ENCODE assay signal across 39 mouse cellular contexts in genomic region chr16:36337171-36337570, GRCm38 (mm10). TPM values are rescaled to one million over a fixed set of nuclear protein-coding genes. Genes with fewer than 3 reads are reported as not detected.
DNase-seq lines count a peak whose midpoint lies in the region; ATAC-seq and TF ChIP-seq lines count a peak whose summit lies in the region.
"Had no signal": no experiment of that assay in that cellular context is flagged by ENCODE, and none has a peak within 500 bp of the region (broad histone marks: within the 10 kb centered on the region; RNA-seq: fewer than 3 reads in every experiment).

No protein-coding gene starts in this region.

- no peak overlapping the region for H3K9ac ChIP-seq in kidney, embryonic 15.5 days
- no peak overlapping the region for H3K9ac ChIP-seq in heart, adult 2 months (ENCODE audit: low read depth, low read length)
- H3K9ac ChIP-seq: embryonic facial prominence, embryonic 15.5 days; forebrain, embryonic 12.5 days; hindbrain, embryonic 13.5 days; limb, embryonic 13.5 days; liver, embryonic 12.5 days; liver, postnatal 0 days; midbrain, embryonic 15.5 days had no signal

- H3K9me3 ChIP-seq in kidney, embryonic 15.5 days (replicated peaks) = no peaks in the 10 kb centered on the region
- H3K9me3 ChIP-seq: embryonic facial prominence, embryonic 15.5 days; forebrain, embryonic 12.5 days; hindbrain, embryonic 13.5 days; limb, embryonic 13.5 days; liver, embryonic 12.5 days; midbrain, embryonic 15.5 days had no signal

- H3K27ac ChIP-seq in cerebellum, adult 2 months (ENCODE audit: insufficient read depth, low read length) = no peak overlapping the region
- no peak overlapping the region for H3K27ac ChIP-seq in kidney, embryonic 15.5 days
- no peak overlapping the region for H3K27ac ChIP-seq in heart, adult 2 months
- H3K27ac ChIP-seq: embryonic facial prominence, embryonic 15.5 days; forebrain, embryonic 12.5 days; hindbrain, embryonic 13.5 days; limb, embryonic 13.5 days; liver, embryonic 12.5 days; macrophage; midbrain, embryonic 15.5 days had no signal

- no peaks in the 10 kb centered on the region for H3K79me2 ChIP-seq in heart, adult 2 months (replicated peaks; ENCODE audit: control insufficient read depth, insufficient read depth, low read length)

- intact Hi-C loops in heart, adult 2 months (cut with DNase I) = no loop called here

- no peak overlapping the region for H3K4me2 ChIP-seq in kidney, embryonic 15.5 days
- H3K4me2 ChIP-seq: embryonic facial prominence, embryonic 15.5 days; forebrain, embryonic 12.5 days; heart, embryonic 11.5 days; hindbrain, embryonic 13.5 days; limb, embryonic 13.5 days; liver, embryonic 12.5 days; midbrain, embryonic 15.5 days had no signal

- DNase-seq in cerebellum, postnatal 14 days = peak; percentile 1 to 11
- DNase-seq in cerebellum, adult 2 months = no peak
- DNase-seq in kidney, postnatal 4 days = peak; percentile 6 to 7
- DNase-seq in retina, postnatal 1 day = peak; percentile 8
- DNase-seq in retina, embryonic 14.5 days (ENCODE audit: low spot score) = no peak
- no peak for DNase-seq in heart, adult 2 months
- DNase-seq: adrenal gland, postnatal 25 days; cerebellum, adult 9-10 months; gastrocnemius, postnatal 25 days; heart, postnatal 4 days; liver, postnatal 0 days; lung, postnatal 10 days; thymus, postnatal 4 days had no signal

- no peak overlapping the region for H3K4me3 ChIP-seq in cerebellum, adult 2 months (replicated peaks; ENCODE audit: insufficient read depth, low read depth, low read length)
- no peak overlapping the region for H3K4me3 ChIP-seq in kidney, embryonic 15.5 days (replicated peaks)
- no peak overlapping the region for H3K4me3 ChIP-seq in heart, adult 2 months
- H3K4me3 ChIP-seq: embryonic facial prominence, embryonic 15.5 days; forebrain, embryonic 12.5 days; hindbrain, embryonic 13.5 days; limb, embryonic 13.5 days; liver, embryonic 12.5 days; midbrain, embryonic 15.5 days had no signal

- no peak for ATAC-seq in kidney, embryonic 15.5 days (replicated peaks; ENCODE audit: low FRiP score)
- ATAC-seq: intestine, embryonic 16.5 days; liver, embryonic 12.5 days; liver, postnatal 0 days; midbrain, embryonic 15.5 days had no signal

- H3K4me1 ChIP-seq in cerebellum, adult 2 months (ENCODE audit: control insufficient read depth, insufficient read depth, low read length) = no peaks in the 10 kb centered on the region
- H3K4me1 ChIP-seq in kidney, embryonic 15.5 days = no peaks in the 10 kb centered on the region
- H3K4me1 ChIP-seq in heart, adult 2 months (ENCODE audit: control insufficient read depth, insufficient read depth, low read length) = no peaks in the 10 kb centered on the region; the same call in 1 of the 2 replicates
- H3K4me1 ChIP-seq: forebrain, embryonic 12.5 days; hindbrain, embryonic 13.5 days; limb, embryonic 13.5 days; liver, embryonic 12.5 days; midbrain, embryonic 15.5 days had no signal

- TF ChIP-seq EP300 in heart, adult 2 months (IDR thresholded peaks at IDR 0.05; ENCODE audit: insufficient read depth, low read depth, low read length) = no peak

- WGBS in cerebellum, adult 2 months = 18% methylated on average over 2 of the region's 2 CpGs
- WGBS in kidney, embryonic 15.5 days = 63% methylated on average over 2 of the region's 2 CpGs
- WGBS in heart, adult 2 months = 47% methylated on average over 2 of the region's 2 CpGs

- H3K36me3 ChIP-seq in kidney, embryonic 15.5 days = no peaks in the 10 kb centered on the region
- no peaks in the 10 kb centered on the region for H3K36me3 ChIP-seq in heart, adult 2 months (ENCODE audit: control insufficient read depth, insufficient read depth, low read length)
- H3K36me3 ChIP-seq: embryonic facial prominence, embryonic 15.5 days; forebrain, embryonic 12.5 days; hindbrain, embryonic 13.5 days; limb, embryonic 13.5 days; liver, embryonic 12.5 days; midbrain, embryonic 15.5 days had no signal

- H3K27me3 ChIP-seq in cerebellum, adult 2 months (ENCODE audit: control insufficient read depth, insufficient read depth, low read length) = no peaks in the 10 kb centered on the region
- no peaks in the 10 kb centered on the region for H3K27me3 ChIP-seq in kidney, embryonic 15.5 days
- H3K27me3 ChIP-seq in heart, adult 2 months (ENCODE audit: control insufficient read depth, insufficient read depth, low read length) = no peaks in the 10 kb centered on the region
- H3K27me3 ChIP-seq: embryonic facial prominence, embryonic 15.5 days; forebrain, embryonic 12.5 days; hindbrain, embryonic 13.5 days; limb, embryonic 13.5 days; liver, embryonic 12.5 days; midbrain, embryonic 15.5 days had no signal

- TF ChIP-seq CTCF in cerebellum, adult 2 months (IDR thresholded peaks at IDR 0.05; ENCODE audit: borderline replicate concordance, insufficient read depth, low read depth, low read length) = no peak
- TF ChIP-seq CTCF in heart, adult 2 months (IDR thresholded peaks at IDR 0.05) = no peak

- no peak for TF ChIP-seq POLR2A in cerebellum, adult 2 months (IDR thresholded peaks at IDR 0.05; ENCODE audit: borderline replicate concordance, insufficient read depth, low read length)
- TF ChIP-seq POLR2A in heart, adult 2 months (IDR thresholded peaks at IDR 0.05; ENCODE audit: insufficient read depth, low read depth, low read length) = no peak

RNA-seq across cellular contexts. Expression of gene BC117090, which starts 3.0 kb away (rescaled TPM):
- polyA plus RNA-seq in cerebellum, adult 2 months (2012; rRNA removed) = not detected in 2 replicates
- not detected in 2 replicates for polyA plus RNA-seq in kidney, embryonic 15.5 days (2015; fragmentation: Nextera tagmentation; extraction: Ambion mirVana)
- not detected for total RNA-seq in heart, adult 2 months (2021)
- polyA plus RNA-seq in heart, adult 2 months (2012; rRNA removed) = not detected in 2 replicates
- total RNA-seq: adrenal gland, adult 18-20 months; adrenal gland, postnatal 25 days; common myeloid progenitor, adult 5-6 weeks; gastrocnemius, adult 18-20 months; gastrocnemius, postnatal 25 days; heart, postnatal 4 days; left cerebral cortex, postnatal 14 days; megakaryocyte-erythroid progenitor cell, adult 5-6 weeks; MEL; neutrophil, adult 5-6 weeks had no signal
- polyA plus RNA-seq: forebrain, embryonic 12.5 days; frontal cortex, adult 2 months; heart, embryonic 11.5 days; heart, embryonic 16.5 days; hindbrain, embryonic 13.5 days; intestine, embryonic 16.5 days; kidney, embryonic 14.5 days; large intestine, adult 2 months; limb, embryonic 13.5 days; liver, embryonic 12.5 days; macrophage; midbrain, embryonic 15.5 days; neural tube, embryonic 11.5 days; small intestine, adult 2 months; stomach, embryonic 14.5 days; testis, adult 2 months; thymus, postnatal 0 days had no signal

RNA-seq across cellular contexts. Expression of gene BC100530, which starts 30.4 kb away (rescaled TPM):
- not detected in 2 replicates for polyA plus RNA-seq in cerebellum, adult 2 months (2012; rRNA removed)
- 8.6 and 11.6 TPM in 2 replicates for polyA plus RNA-seq in kidney, embryonic 15.5 days (2015; fragmentation: Nextera tagmentation; extraction: Ambion mirVana)
- not detected for total RNA-seq in heart, adult 2 months (2021)
- not detected in 2 replicates for polyA plus RNA-seq in heart, adult 2 months (2012; rRNA removed)
- total RNA-seq: adrenal gland, adult 18-20 months; adrenal gland, postnatal 25 days; common myeloid progenitor, adult 5-6 weeks; gastrocnemius, adult 18-20 months; gastrocnemius, postnatal 25 days; left cerebral cortex, postnatal 14 days; megakaryocyte-erythroid progenitor cell, adult 5-6 weeks; MEL had no signal
- polyA plus RNA-seq: frontal cortex, adult 2 months; kidney, embryonic 14.5 days; large intestine, adult 2 months; macrophage; small intestine, adult 2 months; testis, adult 2 months had no signal

Comparison
In these comparisons a context has a peak if more than half of its experiments do, and no peak if none do; other contexts are left out.
1. DNase-seq: peak in cerebellum, postnatal 14 days (2 of 2), kidney, postnatal 4 days (2 of 2) and retina, postnatal 1 day (single experiment); none in cerebellum, adult 2 months (0 of 2), retina, embryonic 14.5 days (single experiment) and heart, adult 2 months (0 of 2).